Mouse (Mus musculus) bone marrow macrophage, adult 2 months (primary cell): ENCODE data around the gene Cdh5.

Experiments used
- CTCF ChIP-seq: IDR thresholded peaks from 2 replicates; pipeline ENCODE4 v1.5.1; 2012; ENCODE audit warnings: low read depth, mild to moderate bottlenecking, low read length, moderate library complexity
- POLR2A ChIP-seq: IDR thresholded peaks from 2 replicates; pipeline ENCODE4 v1.6.1; 2012; ENCODE audit warnings: mild to moderate bottlenecking, low read depth, low read length, borderline replicate concordance

GRCm38 (mm10) chr8:104099347-104100099 is 1.9 kb upstream of the Cdh5 start:
- TF ChIP-seq CTCF (no peak), POLR2A (no peak)
